Mouse (Mus musculus) lung, postnatal 0 days (tissue): ENCODE data around the gene Syde2. TPM values are rescaled to one million over a fixed set of nuclear protein-coding genes. Genes with fewer than 3 reads are reported as not detected.

Experiments
- ATAC-seq: fragments of 200-750 bp; cut with Nextera tagmentation; 2 replicates; pipeline ENCODE4 v1.8.0; 2017; ENCODE audit warnings: moderate library complexity
- DNase-seq: peaks from one replicate; pipeline ENCODE4 v3.0.0-alpha.2; 2016; ENCODE audit warnings: low spot score
- H3K27ac ChIP-seq: fragments of 300-500 bp; sonication (generic); 2 replicates; pipeline ENCODE4 v1.5.1; 2014; ENCODE audit warnings: antibody characterized with exemption, mild to moderate bottlenecking, low read length, mixed read lengths
- H3K27me3 ChIP-seq: fragments of 300-500 bp; sonication (generic); replicated peaks from 2 replicates; pipeline ENCODE4 v1.6.1; 2014; ENCODE audit warnings: low read length, mixed read lengths; ENCODE audit not compliant: insufficient read depth
- H3K36me3 ChIP-seq: fragments of 300-500 bp; sonication (generic); 2 replicates; pipeline ENCODE4 v1.6.1; 2014; ENCODE audit warnings: low read length, mixed read lengths; ENCODE audit not compliant: insufficient read depth
- H3K4me1 ChIP-seq: fragments of 300-500 bp; sonication (generic); 2 replicates; pipeline ENCODE4 v1.6.1; 2014; ENCODE audit warnings: antibody characterized with exemption, low read depth, low read length, mixed read lengths; ENCODE audit not compliant: insufficient read depth
- H3K4me2 ChIP-seq: fragments of 300-500 bp; sonication (generic); replicated peaks from 2 replicates; pipeline ENCODE4 v1.6.1; 2014; ENCODE audit warnings: low read depth, mild to moderate bottlenecking, low read length, moderate library complexity, mixed read lengths
- H3K4me3 ChIP-seq: fragments of 300-500 bp; sonication (generic); 2 replicates; pipeline ENCODE4 v1.5.1; 2014; ENCODE audit warnings: low read depth, low read length
- H3K9ac ChIP-seq: fragments of 300-500 bp; sonication (generic); replicated peaks from 2 replicates; pipeline ENCODE4 v1.6.1; 2014; ENCODE audit warnings: low read depth, mild to moderate bottlenecking
- H3K9me3 ChIP-seq: fragments of 300-500 bp; sonication (generic); 2 replicates; pipeline ENCODE4 v1.6.1; 2016; ENCODE audit warnings: low read length, mixed read lengths
- CTCF ChIP-seq: IDR thresholded peaks from 2 replicates; pipeline ENCODE4 v1.5.1; 2016; ENCODE audit warnings: antibody characterized with exemption, mild to moderate bottlenecking
- EP300 ChIP-seq: IDR thresholded peaks from 2 replicates; pipeline ENCODE4 v1.6.1; 2016; ENCODE audit warnings: antibody characterized with exemption, mild to moderate bottlenecking, control low read depth
- WGBS: fragments of 180-500 bp; shearing (Covaris S2); extraction: QIAGEN DNeasy Blood & Tissue Kit; methylation state at CpG from one replicate; pipeline ENCODE4 v1.1.7; 2014; 5-methylcytosine and 5-hydroxymethylcytosine counted together
- polyA plus RNA-seq: library from polyadenylated mRNA; unstranded; fragments of >200 nt; fragmentation: Nextera tagmentation; extraction: Ambion mirVana; gene quantifications from 2 replicates; pipeline ENCODE4 v1.2.1, GENCODE M21; 2015

The Syde2 gene
- polyA plus RNA-seq, 1 experiment from 2014 or later = 3.1 TPM

DNA sequence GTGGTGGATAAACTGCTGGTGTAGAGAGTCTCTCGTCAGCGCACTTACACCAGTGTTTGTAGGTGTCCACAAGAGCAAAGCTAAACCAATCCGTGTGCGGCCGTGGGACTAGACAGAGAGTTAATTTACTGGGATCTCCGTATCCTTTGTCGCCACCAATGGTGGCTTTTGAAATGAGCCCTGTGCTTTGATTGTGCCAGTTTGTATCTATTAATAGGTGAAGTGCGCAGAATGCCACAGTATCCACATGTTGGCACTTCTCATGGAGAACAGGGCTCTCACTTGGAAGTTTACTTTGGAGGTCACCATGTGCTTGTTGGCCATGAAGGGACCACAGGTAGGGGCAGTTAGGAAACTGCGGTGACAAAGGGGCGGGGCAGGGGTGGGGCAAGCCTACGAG lies 53.7 kb downstream of the Syde2 start:
- Histone ChIP-seq H3K4me1 (no peaks in the 10 kb centered on the region), H3K4me3 (no peak overlapping the region), H3K27ac (no peak overlapping the region), H3K36me3 (no peaks in the 10 kb centered on the region), H3K9ac (no peak overlapping the region), H3K9me3 (no peaks in the 10 kb centered on the region), H3K4me2 (no peak overlapping the region), H3K27me3 (no peaks in the 10 kb centered on the region)
- DNase-seq = no peak
- WGBS = 94% methylated on average over 11 of the region's 11 CpGs
- ATAC-seq = no peak
- TF ChIP-seq CTCF (no peak), EP300 (no peak)

DNA sequence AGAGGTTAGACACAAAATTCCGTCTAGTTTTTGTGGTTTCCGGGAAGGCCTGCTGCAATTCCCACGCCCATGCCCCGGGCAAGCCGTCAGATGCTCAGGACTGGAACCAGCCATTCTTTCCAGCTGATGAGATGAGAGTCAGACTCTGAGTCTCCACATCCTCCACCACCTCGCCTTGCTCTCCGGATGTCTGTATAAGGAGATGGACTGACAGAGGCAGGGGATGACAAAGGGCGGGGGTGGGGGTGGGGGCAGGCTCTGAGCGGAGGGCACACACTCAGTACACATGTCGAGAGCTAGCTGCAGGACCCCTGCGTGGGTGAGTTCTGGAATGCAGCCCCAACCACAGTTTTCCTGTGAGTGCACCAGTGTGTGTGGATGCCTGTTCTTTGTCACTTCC lies 57.3 kb downstream of the Syde2 start:
- no peak for DNase-seq
- Histone ChIP-seq H3K27me3 (no peaks in the 10 kb centered on the region), H3K4me2 (no peak overlapping the region), H3K4me3 (no peak overlapping the region), H3K4me1 (no peaks in the 10 kb centered on the region), H3K36me3 (no peaks in the 10 kb centered on the region), H3K9me3 (no peaks in the 10 kb centered on the region), H3K9ac (no peak overlapping the region), H3K27ac (no peak overlapping the region)
- ATAC-seq = peak; percentile 42; the same call in 1 of the 2 replicates
- WGBS = 30% methylated on average over 11 of the region's 11 CpGs
- TF ChIP-seq EP300 (no peak), CTCF (no peak)

DNA sequence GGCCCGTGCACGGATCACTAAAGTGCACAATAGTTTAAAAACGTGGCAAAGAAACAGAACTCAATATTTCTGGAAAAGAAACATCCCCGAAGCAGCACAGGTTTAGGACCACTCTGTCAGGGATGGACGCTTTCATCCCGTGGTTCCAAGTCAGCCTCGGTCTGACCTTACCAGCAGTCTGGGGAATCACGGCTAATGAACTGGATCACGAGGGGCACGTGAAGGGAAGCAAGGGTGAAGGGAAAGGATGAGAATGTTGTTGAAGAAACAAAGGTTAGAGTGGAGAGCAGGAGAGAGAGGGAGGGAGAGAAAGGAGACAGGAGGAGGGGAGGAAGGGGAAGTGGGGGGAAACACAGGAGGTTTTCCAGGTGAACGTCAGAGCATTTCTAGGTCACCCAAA lies 58.4 kb downstream of the Syde2 start:
- Histone ChIP-seq H3K9me3 (no peaks in the 10 kb centered on the region), H3K27ac (no peak overlapping the region), H3K9ac (no peak overlapping the region), H3K4me2 (no peak overlapping the region), H3K27me3 (no peaks in the 10 kb centered on the region), H3K4me1 (no peaks in the 10 kb centered on the region), H3K4me3 (no peak overlapping the region), H3K36me3 (no peaks in the 10 kb centered on the region)
- WGBS = 82% methylated on average over 11 of the region's 11 CpGs
- TF ChIP-seq CTCF (no peak), EP300 (no peak)
- DNase-seq (no peak), ATAC-seq (no peak)

DNA sequence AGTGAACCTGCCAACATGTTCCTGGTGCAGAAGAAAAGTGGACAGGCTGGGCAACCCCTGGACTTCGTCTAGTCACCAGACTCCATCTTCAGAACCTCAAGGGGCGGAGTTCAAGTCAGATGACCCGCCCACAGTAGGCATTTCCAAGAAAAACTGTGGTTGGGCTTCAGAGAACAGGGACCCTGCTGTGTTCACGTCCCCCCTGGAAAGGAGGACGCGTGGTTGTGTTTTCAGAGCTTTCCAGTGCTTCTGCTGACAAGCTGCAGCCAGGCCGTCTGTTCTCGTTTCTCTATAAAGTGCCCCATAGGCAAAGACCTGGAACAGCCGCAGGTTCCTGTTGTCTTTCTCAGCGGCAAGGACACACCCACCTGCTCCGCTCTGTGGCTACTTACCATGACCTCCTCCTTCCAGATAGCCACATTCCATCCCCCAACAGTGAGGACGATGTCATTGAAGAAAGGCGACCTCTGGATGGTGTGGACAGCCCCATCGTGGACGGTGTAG lies 60.1 kb downstream of the Syde2 start:
- H3K4me2 ChIP-seq = peak overlapping the region; percentile 45
- 18% methylated on average over 15 of the region's 15 CpGs for WGBS
- H3K4me1 ChIP-seq = 0 out of 2 replicates have a peak, but pooled peaks cover 4% of the 10 kb centered on the region
- no peaks in the 10 kb centered on the region for H3K36me3 ChIP-seq
- no peaks in the 10 kb centered on the region for H3K9me3 ChIP-seq
- peak overlapping the region; percentile 1; the same call in 1 of the 2 replicates for H3K4me3 ChIP-seq
- TF ChIP-seq CTCF (no peak), EP300 (no peak)
- H3K9ac ChIP-seq = no peak overlapping the region
- no peaks in the 10 kb centered on the region for H3K27me3 ChIP-seq
- no peak overlapping the region for H3K27ac ChIP-seq
- peak; percentile 61 for ATAC-seq
- peak; percentile 66 for DNase-seq

DNA sequence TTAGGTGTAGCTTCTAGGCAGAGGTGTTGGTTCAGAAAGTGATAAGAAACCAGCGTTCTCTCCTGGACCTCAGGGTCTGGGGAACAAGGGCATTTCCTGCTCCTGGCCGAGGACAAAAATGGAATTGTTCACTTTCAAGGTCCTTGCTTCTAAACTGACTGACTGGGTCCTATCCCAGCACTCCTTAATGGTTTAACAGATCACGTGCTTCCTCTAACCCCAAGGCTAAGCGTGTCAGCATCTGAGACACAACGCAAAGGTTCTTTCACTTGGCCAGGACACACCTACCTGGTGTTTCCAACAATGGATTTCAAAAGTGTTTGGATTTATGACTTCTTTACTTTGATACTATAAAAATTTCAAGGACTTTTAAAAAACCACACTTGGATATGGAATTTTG lies 62.3 kb downstream of the Syde2 start:
- H3K9me3 ChIP-seq = no peaks in the 10 kb centered on the region
- no peaks in the 10 kb centered on the region for H3K36me3 ChIP-seq
- H3K27ac ChIP-seq = no peak overlapping the region
- TF ChIP-seq CTCF = no peak
- no peak for TF ChIP-seq EP300
- WGBS = 38% methylated on average over 5 of the region's 5 CpGs
- no peak for ATAC-seq
- H3K9ac ChIP-seq = no peak overlapping the region
- no peak overlapping the region for H3K4me3 ChIP-seq
- no peaks in the 10 kb centered on the region for H3K27me3 ChIP-seq
- 0 out of 2 replicates have a peak, but pooled peaks cover 4% of the 10 kb centered on the region for H3K4me1 ChIP-seq
- H3K4me2 ChIP-seq = no peak overlapping the region
- no peak for DNase-seq

DNA sequence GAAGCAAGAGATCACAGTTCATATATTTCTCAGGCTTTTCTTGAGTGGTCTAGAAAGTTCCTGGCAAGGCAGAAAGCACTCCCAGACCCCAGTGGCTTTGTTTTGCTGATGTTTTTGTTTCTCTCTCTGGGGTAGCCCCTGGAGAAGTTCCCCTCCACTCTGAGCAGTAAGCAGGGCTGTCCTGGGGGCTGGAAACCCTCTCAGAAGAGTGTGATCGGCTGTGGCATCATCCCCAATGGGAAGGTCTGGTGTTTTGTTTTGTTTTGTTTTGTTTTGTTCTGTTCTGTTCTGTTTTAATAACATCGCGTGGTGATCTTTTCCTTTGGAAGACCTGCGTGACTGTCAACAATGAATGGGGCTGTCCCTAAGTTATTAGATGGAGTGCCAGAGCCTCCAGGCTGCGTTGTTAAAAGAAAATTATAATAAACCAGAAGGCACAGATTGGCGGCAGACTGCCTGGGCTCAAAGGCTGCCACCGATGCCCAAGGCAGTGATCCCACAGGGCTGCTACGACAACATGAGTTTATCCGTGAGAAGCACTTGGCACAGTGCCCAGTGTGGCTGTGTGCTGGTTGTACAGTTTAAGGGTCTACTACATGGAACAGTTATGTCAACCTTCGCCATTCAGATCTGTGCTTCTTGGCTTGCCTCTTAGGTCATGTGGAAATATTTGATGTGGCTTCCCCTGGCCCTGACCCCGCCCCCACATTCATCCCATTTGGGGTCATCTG lies 63.8 kb downstream of the Syde2 start:
- H3K9me3 ChIP-seq = no peaks in the 10 kb centered on the region
- DNase-seq = peak; percentile 44
- H3K27ac ChIP-seq = no peak overlapping the region
- TF ChIP-seq CTCF (no peak), EP300 (no peak)
- peak; percentile 30; the same call in 1 of the 2 replicates for ATAC-seq
- no peak overlapping the region for H3K4me3 ChIP-seq
- no peak overlapping the region for H3K4me2 ChIP-seq
- 46% methylated on average over 11 of the region's 11 CpGs for WGBS
- H3K27me3 ChIP-seq = no peaks in the 10 kb centered on the region
- H3K9ac ChIP-seq = no peak overlapping the region
- 0 out of 2 replicates have a peak, but pooled peaks cover 4% of the 10 kb centered on the region for H3K4me1 ChIP-seq
- H3K36me3 ChIP-seq = no peaks in the 10 kb centered on the region
